Mouse (Mus musculus): Measurements from ENCODE around the gene Polr3b.

DNA sequence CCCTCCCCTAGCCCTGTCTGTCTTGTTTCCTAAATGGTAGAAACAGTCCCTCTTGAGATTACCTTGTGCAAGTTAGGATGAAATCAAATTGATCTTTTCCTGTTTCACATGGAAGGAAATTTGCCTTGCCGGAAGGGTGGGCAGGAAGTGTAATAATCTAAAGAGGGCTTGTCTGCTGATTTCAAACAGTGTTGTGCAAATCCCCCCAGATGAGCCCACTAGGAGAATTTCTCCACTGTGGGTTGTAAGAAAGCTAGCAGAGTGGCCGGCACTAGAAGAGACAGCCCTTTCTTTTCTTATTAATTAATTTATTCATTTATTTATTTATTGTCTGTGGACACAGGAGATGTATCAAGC is 36.8 kb upstream of the Polr3b start:
- TF ChIP-seq GATA1 (IDR thresholded peaks at IDR 0.05; ENCODE audit: low read length) (no peak), TAL1 (IDR thresholded peaks at IDR 0.05; ENCODE audit: low read length) (no peak)
